Comparison of ENCODE assay signal across 11 mouse cellular contexts in the genomic region with DNA sequence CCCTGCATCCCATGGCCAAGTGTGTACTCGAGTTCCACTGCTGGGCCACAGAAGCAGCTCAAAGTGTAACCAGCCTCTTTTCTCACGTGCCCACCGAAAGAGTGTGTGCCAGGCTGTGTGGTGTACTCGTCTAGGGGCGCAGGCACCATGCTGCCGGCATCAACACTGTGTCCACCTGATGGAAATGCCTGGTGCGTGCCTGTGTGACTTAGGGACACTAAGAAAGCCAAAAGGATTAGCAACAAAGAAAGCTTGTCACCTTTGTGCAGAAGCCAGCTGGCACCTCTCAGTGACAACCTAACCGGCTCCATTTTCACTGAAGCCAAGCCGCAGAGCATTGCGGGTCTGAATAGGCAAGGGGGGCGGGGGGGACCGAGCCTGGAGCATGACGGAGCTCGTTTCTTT. TPM values are rescaled to one million over a fixed set of nuclear protein-coding genes. Genes with fewer than 3 reads are reported as not detected.
DNase-seq lines count a peak whose midpoint lies in the region; ATAC-seq and TF ChIP-seq lines count a peak whose summit lies in the region.
"Had no signal": no experiment of that assay in that cellular context is flagged by ENCODE, and none has a peak within 500 bp of the region (broad histone marks: within the 10 kb centered on the region; RNA-seq: fewer than 3 reads in every experiment).

No protein-coding gene starts in this region.

- no peak overlapping the region for H3K27ac ChIP-seq in kidney, postnatal 0 days
- no peak overlapping the region for H3K27ac ChIP-seq in hindbrain, embryonic 11.5 days (ENCODE audit: low read depth, low read length)
- H3K27ac ChIP-seq in neural tube, embryonic 13.5 days (replicated peaks): no peak overlapping the region
- H3K27ac ChIP-seq: liver, embryonic 15.5 days; stomach, embryonic 15.5 days had no signal

- no peaks in the 10 kb centered on the region for H3K4me1 ChIP-seq in kidney, postnatal 0 days (replicated peaks; ENCODE audit: insufficient read depth, low read length)
- peaks cover 3% of the 10 kb centered on the region; the same call in 1 of the 2 replicates for H3K4me1 ChIP-seq in hindbrain, embryonic 11.5 days (replicated peaks; ENCODE audit: control insufficient read depth, insufficient read depth, low read length)
- peaks cover 25% of the 10 kb centered on the region for H3K4me1 ChIP-seq in neural tube, embryonic 13.5 days (replicated peaks)
- H3K4me1 ChIP-seq: liver, embryonic 15.5 days; stomach, embryonic 15.5 days had no signal

- peak; percentile 43; the same call in 1 of the 2 replicates for ATAC-seq in kidney, postnatal 0 days (replicated peaks; ENCODE audit: low FRiP score, low read depth)
- no peak for ATAC-seq in hindbrain, embryonic 11.5 days (ENCODE audit: low FRiP score)
- peak; percentile 60 for ATAC-seq in neural tube, embryonic 13.5 days (ENCODE audit: low read depth)

- no peak for TF ChIP-seq CTCF in kidney, postnatal 0 days (IDR thresholded peaks at IDR 0.05; ENCODE audit: low read depth)

- H3K4me3 ChIP-seq in kidney, postnatal 0 days (replicated peaks; ENCODE audit: low read depth, low read length): no peak overlapping the region
- no peak overlapping the region for H3K4me3 ChIP-seq in hindbrain, embryonic 11.5 days (ENCODE audit: low read depth, low read length)
- H3K4me3 ChIP-seq in neural tube, embryonic 13.5 days: no peak overlapping the region
- H3K4me3 ChIP-seq: liver, embryonic 15.5 days; stomach, embryonic 15.5 days had no signal

- H3K36me3 ChIP-seq in kidney, postnatal 0 days (ENCODE audit: insufficient read depth, low read length): no peaks in the 10 kb centered on the region
- H3K36me3 ChIP-seq in hindbrain, embryonic 11.5 days (ENCODE audit: control insufficient read depth, insufficient read depth, low read length): no peaks in the 10 kb centered on the region
- H3K36me3 ChIP-seq in neural tube, embryonic 13.5 days: no peaks in the 10 kb centered on the region
- H3K36me3 ChIP-seq: liver, embryonic 15.5 days; stomach, embryonic 15.5 days had no signal

- no peaks in the 10 kb centered on the region for H3K9me3 ChIP-seq in kidney, postnatal 0 days (replicated peaks; ENCODE audit: low read length)
- H3K9me3 ChIP-seq in hindbrain, embryonic 11.5 days (ENCODE audit: control insufficient read depth, low read length): no peaks in the 10 kb centered on the region
- no peaks in the 10 kb centered on the region for H3K9me3 ChIP-seq in neural tube, embryonic 13.5 days
- H3K9me3 ChIP-seq: liver, embryonic 15.5 days; stomach, embryonic 15.5 days had no signal

- no peak for DNase-seq in kidney, postnatal 0 days (ENCODE audit: low spot score)
- DNase-seq in kidney, postnatal 14 days: no peak
- peak; percentile 90 to 94 for DNase-seq in cerebellum, postnatal 14 days
- peak; percentile 40 for DNase-seq in hindbrain, embryonic 11.5 days (ENCODE audit: low spot score)
- DNase-seq in spleen, postnatal 10 days (ENCODE audit: low spot score in 2 of 2): no peak
- no peak for DNase-seq in adrenal gland, adult 18-20 months (ENCODE audit: low spot score in 2 of 2)
- no peak for DNase-seq in gastrocnemius, postnatal 10 days
- DNase-seq: kidney, adult 8-10 months had no signal

- no peak overlapping the region for H3K9ac ChIP-seq in kidney, postnatal 0 days (ENCODE audit: low read depth, low read length)
- H3K9ac ChIP-seq in hindbrain, embryonic 11.5 days (ENCODE audit: low read depth, low read length): no peak overlapping the region
- no peak overlapping the region for H3K9ac ChIP-seq in neural tube, embryonic 13.5 days
- H3K9ac ChIP-seq: liver, embryonic 15.5 days; stomach, embryonic 15.5 days had no signal

- H3K4me2 ChIP-seq in kidney, postnatal 0 days (ENCODE audit: low read length): no peak overlapping the region
- no peak overlapping the region for H3K4me2 ChIP-seq in hindbrain, embryonic 11.5 days (replicated peaks; ENCODE audit: low read depth, low read length)
- H3K4me2 ChIP-seq in neural tube, embryonic 13.5 days: no peak overlapping the region
- H3K4me2 ChIP-seq: liver, embryonic 15.5 days; stomach, embryonic 15.5 days had no signal

- peaks cover 32% of the 10 kb centered on the region for H3K27me3 ChIP-seq in kidney, postnatal 0 days (ENCODE audit: insufficient read depth, low read length)
- peaks cover 6% of the 10 kb centered on the region for H3K27me3 ChIP-seq in hindbrain, embryonic 11.5 days (ENCODE audit: control insufficient read depth, insufficient read depth, low read length)
- H3K27me3 ChIP-seq in neural tube, embryonic 13.5 days: peaks cover 60% of the 10 kb centered on the region

- 38% methylated on average over 14 of the region's 14 CpGs for WGBS in kidney, postnatal 0 days
- 29% methylated on average over 14 of the region's 14 CpGs for WGBS in hindbrain, embryonic 11.5 days
- 27% methylated on average over 14 of the region's 14 CpGs for WGBS in neural tube, embryonic 13.5 days

RNA-seq across cellular contexts. Expression of gene Clybl, which starts 49.1 kb away (rescaled TPM):
- 45.7 and 47.9 TPM in 2 replicates for polyA plus RNA-seq in kidney, postnatal 0 days (2015; fragmentation: Nextera tagmentation; extraction: Ambion mirVana)
- 24.1 and 30.6 TPM in 2 replicates for polyA plus RNA-seq in hindbrain, embryonic 11.5 days (2014; fragmentation: Nextera tagmentation; extraction: Ambion mirVana)
- 10.2 TPM in 2 replicates for polyA plus RNA-seq in neural tube, embryonic 13.5 days (2015; fragmentation: Nextera tagmentation; extraction: Ambion mirVana)
- 100 to 1,000 TPM in 1 of 2 experiments, 10 to 100 TPM in 1; 82.6 to 144 TPM for total RNA-seq in adrenal gland, adult 18-20 months (2021)
- total RNA-seq in gastrocnemius, postnatal 10 days (2021): 10 to 100 TPM; 61.4 to 66.2 TPM

Comparison
In these comparisons a context has a peak if more than half of its experiments do, and no peak if none do; other contexts are left out.
1. DNase-seq: peak in cerebellum, postnatal 14 days (2 of 2) and hindbrain, embryonic 11.5 days (single experiment); none in kidney, postnatal 0 days (single experiment), kidney, postnatal 14 days (single experiment), spleen, postnatal 10 days (0 of 2), adrenal gland, adult 18-20 months (0 of 2) and gastrocnemius, postnatal 10 days (single experiment).